Mouse (Mus musculus) embryonic facial prominence, embryonic 13.5 days (tissue): ENCODE results near the gene 1600014C10Rik. TPM values are rescaled to one million over a fixed set of nuclear protein-coding genes. Genes with fewer than 3 reads are reported as not detected.

Experiments
- ATAC-seq: fragments of 200-750 bp; cut with Nextera tagmentation; 2 replicates; pipeline ENCODE4 v1.8.0; 2017; ENCODE audit warnings: low read depth; ENCODE audit not compliant: insufficient number of reproducible peaks, insufficient read depth, low FRiP score, low TSS enrichment
- H3K27ac ChIP-seq: fragments of 300-500 bp; sonication (generic); 2 replicates; pipeline ENCODE4 v1.5.1; 2015; ENCODE audit warnings: moderate library complexity, mild to moderate bottlenecking, inconsistent platforms
- H3K27me3 ChIP-seq: fragments of 300-500 bp; sonication (generic); 2 replicates; pipeline ENCODE4 v1.6.1; 2015; ENCODE audit warnings: mild to moderate bottlenecking, inconsistent platforms
- H3K36me3 ChIP-seq: fragments of 300-500 bp; sonication (generic); 2 replicates; pipeline ENCODE4 v1.6.1; 2015; ENCODE audit warnings: mild to moderate bottlenecking, inconsistent platforms
- H3K4me1 ChIP-seq: fragments of 300-500 bp; sonication (generic); 2 replicates; pipeline ENCODE4 v1.6.1; 2015; ENCODE audit warnings: inconsistent platforms
- H3K4me2 ChIP-seq: fragments of 300-500 bp; sonication (generic); 2 replicates; pipeline ENCODE4 v1.6.1; 2015; ENCODE audit warnings: moderate library complexity, mild to moderate bottlenecking, inconsistent platforms
- H3K4me3 ChIP-seq: fragments of 300-500 bp; sonication (generic); 2 replicates; pipeline ENCODE4 v1.5.1; 2015; ENCODE audit warnings: mild to moderate bottlenecking, inconsistent platforms
- H3K9ac ChIP-seq: fragments of 300-500 bp; sonication (generic); 2 replicates; pipeline ENCODE4 v1.6.1; 2015; ENCODE audit warnings: mild to moderate bottlenecking, inconsistent platforms
- H3K9me3 ChIP-seq: fragments of 300-500 bp; sonication (generic); 2 replicates; pipeline ENCODE4 v1.6.1; 2016; ENCODE audit warnings: inconsistent platforms
- WGBS: fragments of 180-500 bp; shearing (Covaris S2); methylation state at CpG from one replicate; pipeline ENCODE4 v1.1.7; 2015; ENCODE audit warnings: mixed read lengths; 5-methylcytosine and 5-hydroxymethylcytosine counted together
- polyA plus RNA-seq: library from polyadenylated mRNA; unstranded; fragments of >200 nt; fragmentation: Nextera tagmentation; extraction: Ambion mirVana; gene quantifications from 2 replicates; pipeline ENCODE4 v1.2.1, GENCODE M21; 2015

Gene 1600014C10Rik
- polyA plus RNA-seq, 1 experiment from 2014 or later: 21.8 TPM

GRCm38 (mm10) chr7:38204314-38204713, 21.3 kb downstream of the 1600014C10Rik start:
- no peak overlapping the region for H3K27ac ChIP-seq
- no peaks in the 10 kb centered on the region for H3K36me3 ChIP-seq
- no peak for ATAC-seq
- no peak overlapping the region for H3K4me2 ChIP-seq
- H3K9me3 ChIP-seq: no peaks in the 10 kb centered on the region
- no peaks in the 10 kb centered on the region for H3K27me3 ChIP-seq
- no peak overlapping the region for H3K9ac ChIP-seq
- H3K4me3 ChIP-seq: no peak overlapping the region
- 82% methylated on average over 6 of the region's 6 CpGs for WGBS
- H3K4me1 ChIP-seq: peaks cover 5% of the 10 kb centered on the region; the same call in 1 of the 2 replicates

DNA sequence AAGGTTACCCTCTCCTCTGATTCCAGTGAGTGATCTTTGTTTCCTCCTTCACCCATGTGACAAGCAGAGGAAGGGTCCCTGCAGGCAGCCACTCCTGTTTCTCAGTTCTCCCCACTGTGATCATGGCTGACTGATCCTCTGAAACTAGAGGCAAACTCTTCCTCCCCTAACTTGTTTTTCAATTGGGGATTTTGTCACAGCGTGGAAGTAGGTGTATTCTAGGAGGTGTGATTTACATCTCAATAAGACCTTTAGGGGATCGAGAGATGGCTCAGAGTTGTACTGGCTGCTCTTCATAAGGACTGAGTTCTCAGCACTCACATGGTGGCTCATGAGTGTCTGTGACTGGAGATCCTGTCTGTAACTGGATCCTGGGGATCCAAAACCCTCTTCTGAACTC, 22.8 kb downstream of the 1600014C10Rik start:
- Histone ChIP-seq H3K36me3 (no peaks in the 10 kb centered on the region), H3K27me3 (no peaks in the 10 kb centered on the region), H3K4me1 (peaks cover under 1% of the 10 kb centered on the region; the same call in 1 of the 2 replicates), H3K9ac (no peak overlapping the region), H3K27ac (no peak overlapping the region), H3K4me3 (no peak overlapping the region), H3K9me3 (no peaks in the 10 kb centered on the region), H3K4me2 (no peak overlapping the region)
- 40% methylated on average over 2 of the region's 2 CpGs for WGBS
- no peak for ATAC-seq

- 81% methylated on average over 3 of the region's 3 CpGs for whole genome bisulfite sequencing
- H3K36me3 ChIP-seq: no peaks in the 10 kb centered on the region
- H3K9me3 ChIP-seq: no peaks in the 10 kb centered on the region
These were observed 23.5 kb downstream of the 1600014C10Rik start for GRCm38 (mm10) chr7:38206564-38206963.

DNA sequence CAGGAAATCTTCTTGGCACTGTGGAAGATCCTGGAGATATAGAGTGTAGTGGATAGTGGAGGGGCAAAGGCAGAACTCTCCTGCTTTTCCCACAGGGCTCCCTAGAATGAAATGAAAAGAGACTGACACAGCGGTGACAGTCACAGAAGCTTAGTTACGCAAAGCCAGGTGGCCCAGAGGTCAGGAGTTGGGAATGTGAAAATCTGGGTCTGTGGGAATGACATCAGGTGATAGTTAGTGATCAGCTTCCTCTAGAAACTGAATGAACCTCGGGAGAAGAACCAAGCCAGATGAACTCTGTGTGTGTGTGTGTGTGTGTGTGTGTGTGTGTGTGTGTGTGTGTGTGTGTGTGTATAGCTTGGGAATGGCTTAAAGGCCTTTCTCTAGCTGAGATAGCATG, 26.0 kb downstream of the 1600014C10Rik start:
- H3K9ac ChIP-seq: no peak overlapping the region
- no peak overlapping the region for H3K4me2 ChIP-seq
- H3K27ac ChIP-seq: no peak overlapping the region
- no peaks in the 10 kb centered on the region for H3K36me3 ChIP-seq
- no peaks in the 10 kb centered on the region for H3K27me3 ChIP-seq
- H3K4me1 ChIP-seq: no peaks in the 10 kb centered on the region
- no peak for ATAC-seq
- no peak overlapping the region for H3K4me3 ChIP-seq
- 62% methylated on average over 3 of the region's 3 CpGs for WGBS
- H3K9me3 ChIP-seq: no peaks in the 10 kb centered on the region

More at GRCm38 (mm10) chr7:38206564-38206963, 23.5 kb downstream of the 1600014C10Rik start:
- no peak overlapping the region for H3K27ac ChIP-seq
- no peaks in the 10 kb centered on the region for H3K27me3 ChIP-seq
- no peak overlapping the region for H3K9ac ChIP-seq
- no peak for ATAC-seq
- H3K4me1 ChIP-seq: no peaks in the 10 kb centered on the region
- H3K4me2 ChIP-seq: no peak overlapping the region
- no peak overlapping the region for H3K4me3 ChIP-seq

DNA sequence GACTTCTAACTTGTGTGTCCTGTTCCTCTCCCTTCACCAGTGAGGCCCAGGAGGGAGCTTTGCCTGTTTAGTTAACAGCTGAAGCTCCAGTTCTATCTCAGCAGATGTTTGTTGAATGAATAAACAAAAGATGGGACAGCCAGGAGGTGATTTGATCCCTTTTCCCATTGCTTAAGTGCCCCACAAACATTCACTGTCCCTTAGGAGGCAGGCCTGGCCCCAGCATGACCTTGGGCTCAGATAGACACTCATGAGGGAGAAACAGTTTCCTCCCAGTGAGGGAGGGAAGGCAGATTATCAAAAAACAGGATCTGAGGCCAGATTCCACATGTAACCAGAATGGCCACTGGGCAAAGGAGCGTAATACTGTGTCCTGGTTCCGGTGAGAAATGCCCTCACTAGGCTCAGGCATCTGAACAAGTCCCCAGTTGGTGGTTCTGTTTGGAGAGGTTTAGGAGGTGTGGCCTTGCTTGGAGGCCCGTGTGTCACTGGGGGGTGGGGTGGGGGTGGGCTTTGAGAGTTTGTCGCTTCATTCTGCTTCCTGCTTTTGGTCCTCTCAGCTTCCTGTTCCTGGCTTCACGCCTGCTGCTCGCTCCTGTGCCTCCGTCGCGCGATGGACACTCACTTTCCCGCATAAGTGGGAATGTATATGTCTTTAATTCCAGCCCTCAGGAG, 26.6 kb downstream of the 1600014C10Rik start:
- Histone ChIP-seq H3K36me3 (no peaks in the 10 kb centered on the region), H3K4me3 (no peak overlapping the region), H3K27me3 (no peaks in the 10 kb centered on the region), H3K9ac (no peak overlapping the region), H3K27ac (no peak overlapping the region), H3K4me2 (no peak overlapping the region), H3K9me3 (no peaks in the 10 kb centered on the region), H3K4me1 (no peaks in the 10 kb centered on the region)
- WGBS: 69% methylated on average over 11 of the region's 11 CpGs
- ATAC-seq: no peak

GRCm38 (mm10) chr7:38212651-38213062, 29.6 kb downstream of the 1600014C10Rik start:
- no peak overlapping the region for H3K4me3 ChIP-seq
- WGBS: 27% methylated on average over 3 of the region's 3 CpGs
- no peaks in the 10 kb centered on the region for H3K27me3 ChIP-seq
- H3K36me3 ChIP-seq: no peaks in the 10 kb centered on the region
- H3K9ac ChIP-seq: no peak overlapping the region
- H3K9me3 ChIP-seq: no peaks in the 10 kb centered on the region
- no peak overlapping the region for H3K27ac ChIP-seq
- no peak overlapping the region for H3K4me2 ChIP-seq
- H3K4me1 ChIP-seq: no peaks in the 10 kb centered on the region
- ATAC-seq: no peak

- Histone ChIP-seq H3K27ac (no peak overlapping the region), H3K4me2 (no peak overlapping the region), H3K4me1 (no peaks in the 10 kb centered on the region), H3K27me3 (no peaks in the 10 kb centered on the region), H3K4me3 (no peak overlapping the region), H3K36me3 (0 out of 2 replicates have a peak, but pooled peaks cover 2% of the 10 kb centered on the region), H3K9ac (no peak overlapping the region), H3K9me3 (no peaks in the 10 kb centered on the region)
- 71% methylated on average over 5 of the region's 5 CpGs for WGBS
- ATAC-seq: no peak
These were observed 31.6 kb downstream of the 1600014C10Rik start for GRCm38 (mm10) chr7:38214473-38215214.

- no peak overlapping the region for H3K4me2 ChIP-seq
- H3K27ac ChIP-seq: no peak overlapping the region
- peaks cover 9% of the 10 kb centered on the region for H3K36me3 ChIP-seq
- no peaks in the 10 kb centered on the region for H3K27me3 ChIP-seq
- H3K4me3 ChIP-seq: no peak overlapping the region
- no peak for ATAC-seq
- no peaks in the 10 kb centered on the region for H3K9me3 ChIP-seq
- no peak overlapping the region for H3K9ac ChIP-seq
- WGBS: 72% methylated on average over 7 of the region's 7 CpGs
- no peaks in the 10 kb centered on the region for H3K4me1 ChIP-seq
These were observed 32.3 kb downstream of the 1600014C10Rik start for GRCm38 (mm10) chr7:38215281-38215680.

- Histone ChIP-seq H3K9me3 (no peaks in the 10 kb centered on the region), H3K4me2 (no peak overlapping the region), H3K9ac (no peak overlapping the region), H3K27me3 (no peaks in the 10 kb centered on the region), H3K4me3 (no peak overlapping the region), H3K4me1 (no peaks in the 10 kb centered on the region), H3K36me3 (peaks cover 12% of the 10 kb centered on the region), H3K27ac (no peak overlapping the region)
- no peak for ATAC-seq
- WGBS: 88% methylated on average over 6 of the region's 6 CpGs
These were observed 32.7 kb downstream of the 1600014C10Rik start for GRCm38 (mm10) chr7:38215697-38216096.

DNA sequence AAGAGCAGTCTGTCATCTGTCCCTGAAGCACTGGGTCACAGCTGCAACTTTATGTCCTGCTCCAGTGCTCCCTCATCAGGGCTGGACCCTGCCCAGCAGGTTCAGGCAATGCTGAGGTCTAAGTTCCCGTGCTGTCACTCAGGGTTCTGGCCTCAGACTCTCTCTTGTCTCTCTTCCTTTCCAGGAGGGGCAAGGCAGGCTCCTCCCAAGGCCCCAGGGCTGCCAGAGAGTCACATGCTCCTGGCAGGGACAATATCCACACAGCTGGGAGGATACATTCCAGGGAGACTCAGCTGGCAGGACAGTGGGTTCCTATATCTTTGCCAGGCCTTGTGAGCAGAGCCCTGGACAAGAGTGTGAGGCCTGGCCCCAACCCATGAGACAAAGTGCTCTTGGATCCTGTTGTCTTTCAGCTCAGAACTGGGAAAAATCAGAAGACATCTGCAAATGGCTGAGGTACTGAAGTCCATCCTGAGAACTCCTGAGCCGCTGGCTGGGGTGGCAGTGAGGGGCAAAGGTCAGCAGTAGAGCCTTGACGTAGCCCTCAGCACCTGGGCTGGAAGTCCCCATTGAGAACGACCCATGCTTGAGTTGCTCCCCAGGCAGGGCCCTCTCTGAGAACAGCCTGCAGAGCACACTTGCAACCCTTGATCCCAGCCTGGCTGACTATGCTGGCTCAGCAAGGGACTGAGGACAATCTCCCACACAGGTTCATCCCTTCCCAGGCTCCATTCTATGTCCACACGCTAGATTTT, 34.6 kb downstream of the 1600014C10Rik start:
- no peaks in the 10 kb centered on the region for H3K27me3 ChIP-seq
- no peaks in the 10 kb centered on the region for H3K4me1 ChIP-seq
- no peak overlapping the region for H3K4me3 ChIP-seq
- peaks cover 28% of the 10 kb centered on the region for H3K36me3 ChIP-seq
- no peak overlapping the region for H3K9ac ChIP-seq
- WGBS: 40% methylated on average over 5 of the region's 5 CpGs
- no peak overlapping the region for H3K27ac ChIP-seq
- no peak for ATAC-seq
- no peak overlapping the region for H3K4me2 ChIP-seq
- H3K9me3 ChIP-seq: no peaks in the 10 kb centered on the region

- WGBS: 77% methylated on average over 8 of the region's 8 CpGs
- Histone ChIP-seq H3K36me3 (peaks cover 28% of the 10 kb centered on the region), H3K9me3 (no peaks in the 10 kb centered on the region), H3K27me3 (no peaks in the 10 kb centered on the region), H3K4me2 (no peak overlapping the region), H3K4me3 (no peak overlapping the region), H3K4me1 (no peaks in the 10 kb centered on the region), H3K27ac (no peak overlapping the region), H3K9ac (no peak overlapping the region)
- no peak for ATAC-seq
These were observed 35.8 kb downstream of the 1600014C10Rik start for GRCm38 (mm10) chr7:38218631-38219367.
